In genomic region chr10:39572672-39573051, GRCm38 (mm10) we compare ENCODE assay signal across 8 mouse cellular contexts. TPM values are rescaled to one million over a fixed set of nuclear protein-coding genes. Genes with fewer than 3 reads are reported as not detected.
DNase-seq lines count a peak whose midpoint lies in the region; ATAC-seq and TF ChIP-seq lines count a peak whose summit lies in the region.

No protein-coding gene starts in this region.

- TF ChIP-seq POLR2A in lung, adult 2 months (IDR thresholded peaks at IDR 0.05; ENCODE audit: borderline replicate concordance, extremely low read depth, low read depth, low read length) = no peak
- no peak for TF ChIP-seq POLR2A in myocyte (IDR thresholded peaks at IDR 0.05; ENCODE audit: insufficient read length, low read depth)

- TF ChIP-seq CTCF in lung, adult 2 months (IDR thresholded peaks at IDR 0.05; ENCODE audit: insufficient read depth, low read length) = no peak

- H3K4me1 ChIP-seq in lung, embryonic 15.5 days = peaks cover 20% of the 10 kb centered on the region
- H3K4me1 ChIP-seq in lung, adult 2 months (ENCODE audit: control insufficient read depth, insufficient read depth, low read length) = no peaks in the 10 kb centered on the region
- H3K4me1 ChIP-seq in embryonic facial prominence, embryonic 14.5 days (ENCODE audit: control insufficient read depth, insufficient read depth, low read length) = peaks cover 7% of the 10 kb centered on the region
- peaks cover 24% of the 10 kb centered on the region for H3K4me1 ChIP-seq in hindbrain, embryonic 16.5 days (ENCODE audit: control insufficient read depth, insufficient read depth, low read depth, low read length)

- peak; percentile 33; the same call in 1 of the 2 replicates for ATAC-seq in lung, embryonic 15.5 days (ENCODE audit: borderline replicate concordance, extremely low read depth, low FRiP score, low TSS enrichment)
- peak; percentile 80 for ATAC-seq in embryonic facial prominence, embryonic 14.5 days (ENCODE audit: low read depth)
- peak; percentile 14 for ATAC-seq in hindbrain, embryonic 16.5 days

- H3K79me2 ChIP-seq in myocyte (ENCODE audit: control insufficient read depth, insufficient read depth) = no peaks in the 10 kb centered on the region

- H3ac ChIP-seq in myocyte (ENCODE audit: control insufficient read depth, insufficient read length) = no peak overlapping the region

- no peaks in the 10 kb centered on the region for H3K27me3 ChIP-seq in lung, embryonic 15.5 days
- no peaks in the 10 kb centered on the region for H3K27me3 ChIP-seq in embryonic facial prominence, embryonic 14.5 days (replicated peaks; ENCODE audit: control insufficient read depth, insufficient read depth, low read length)
- H3K27me3 ChIP-seq in hindbrain, embryonic 16.5 days (replicated peaks; ENCODE audit: control insufficient read depth, insufficient read depth, low read length) = no peaks in the 10 kb centered on the region
- no peaks in the 10 kb centered on the region for H3K27me3 ChIP-seq in myocyte (ENCODE audit: control insufficient read depth, insufficient read depth, insufficient read length)

- DNase-seq in lung, adult 2 months = no peak
- DNase-seq in embryonic facial prominence, embryonic 14.5 days (ENCODE audit: low spot score) = no peak
- no peak for DNase-seq in ovary, postnatal 36 days (ENCODE audit: low spot score)
- DNase-seq in embryo, embryonic 10 days (ENCODE audit: low spot score) = no peak
- no peak for DNase-seq in cerebellum, adult 8-10 months

- 46% methylated on average over 6 of the region's 6 CpGs for whole genome bisulfite sequencing in lung, embryonic 15.5 days
- WGBS in lung, adult 2 months = 48% methylated on average over 6 of the region's 6 CpGs
- WGBS in embryonic facial prominence, embryonic 14.5 days = 43% methylated on average over 6 of the region's 6 CpGs
- WGBS in hindbrain, embryonic 16.5 days = 33% methylated on average over 6 of the region's 6 CpGs

- no peak overlapping the region for H3K9ac ChIP-seq in lung, embryonic 15.5 days
- no peak overlapping the region for H3K9ac ChIP-seq in embryonic facial prominence, embryonic 14.5 days (ENCODE audit: low read depth, low read length)
- H3K9ac ChIP-seq in hindbrain, embryonic 16.5 days (ENCODE audit: low read depth, low read length) = no peak overlapping the region

- no peak overlapping the region for H3K4me3 ChIP-seq in lung, embryonic 15.5 days
- no peak overlapping the region for H3K4me3 ChIP-seq in lung, adult 2 months (replicated peaks; ENCODE audit: extremely low read depth, low read depth, low read length)
- no peak overlapping the region for H3K4me3 ChIP-seq in embryonic facial prominence, embryonic 14.5 days (ENCODE audit: low read depth, low read length)
- no peak overlapping the region for H3K4me3 ChIP-seq in hindbrain, embryonic 16.5 days (ENCODE audit: low read length)
- no peak overlapping the region for H3K4me3 ChIP-seq in myocyte

- no peak overlapping the region for H3K4me2 ChIP-seq in lung, embryonic 15.5 days
- no peak overlapping the region for H3K4me2 ChIP-seq in embryonic facial prominence, embryonic 14.5 days (ENCODE audit: low read depth, low read length)
- no peak overlapping the region for H3K4me2 ChIP-seq in hindbrain, embryonic 16.5 days (ENCODE audit: low read length)
- peak overlapping the region; percentile 22 for H3K4me2 ChIP-seq in myocyte (ENCODE audit: low read depth)

- H3K27ac ChIP-seq in lung, embryonic 15.5 days = no peak overlapping the region
- H3K27ac ChIP-seq in embryonic facial prominence, embryonic 14.5 days (replicated peaks; ENCODE audit: low read depth, low read length) = no peak overlapping the region
- peak overlapping the region; percentile 61 for H3K27ac ChIP-seq in hindbrain, embryonic 16.5 days (ENCODE audit: low read depth, low read length)

- no peaks in the 10 kb centered on the region for H3K36me3 ChIP-seq in lung, embryonic 15.5 days
- no peaks in the 10 kb centered on the region for H3K36me3 ChIP-seq in embryonic facial prominence, embryonic 14.5 days (ENCODE audit: control insufficient read depth, insufficient read depth, low read length)
- H3K36me3 ChIP-seq in hindbrain, embryonic 16.5 days (ENCODE audit: control insufficient read depth, insufficient read depth, low read length) = no peaks in the 10 kb centered on the region
- no peaks in the 10 kb centered on the region for H3K36me3 ChIP-seq in myocyte (ENCODE audit: control insufficient read depth, insufficient read depth)

- no peaks in the 10 kb centered on the region for H3K9me3 ChIP-seq in lung, embryonic 15.5 days
- no peaks in the 10 kb centered on the region for H3K9me3 ChIP-seq in embryonic facial prominence, embryonic 14.5 days (ENCODE audit: control insufficient read depth, low read length)
- no peaks in the 10 kb centered on the region for H3K9me3 ChIP-seq in hindbrain, embryonic 16.5 days (ENCODE audit: control insufficient read depth, low read length)

TF ChIP-seq in myocyte, 11 proteins besides CTCF, POLR2A, EP300 and RAD21:
- TF ChIP-seq USF1 (IDR thresholded peaks at IDR 0.05; ENCODE audit: low read depth) (no peak), MYOD1 (IDR thresholded peaks at IDR 0.05; ENCODE audit: control insufficient read depth in 1 of 3, insufficient read length in 2 of 3, low read depth in 2 of 3) (peak in 1 of 3 experiments; percentile 53), CEBPB (IDR thresholded peaks at IDR 0.05; ENCODE audit: insufficient read depth, poor library complexity, severe bottlenecking) (peak; percentile 71)

RNA-seq across cellular contexts. Expression of gene Traf3ip2, which starts 40.1 kb away (rescaled TPM):
- 30.1 and 33.5 TPM in 2 replicates for polyA plus RNA-seq in lung, embryonic 15.5 days (2015; fragmentation: Nextera tagmentation; extraction: Ambion mirVana)
- 20.0 and 23.2 TPM in 2 replicates for polyA plus RNA-seq in lung, adult 2 months (2012; rRNA removed)
- polyA plus RNA-seq in embryonic facial prominence, embryonic 14.5 days (2014; fragmentation: Nextera tagmentation; extraction: Ambion mirVana) = 12.5 and 12.9 TPM in 2 replicates
- polyA plus RNA-seq in hindbrain, embryonic 16.5 days (2015; fragmentation: Nextera tagmentation; extraction: Ambion mirVana) = 6.7 and 8.0 TPM in 2 replicates
- 4.2 TPM for polyA plus RNA-seq in myocyte (2012; fragmentation: generic; extraction: Trizol)

Comparison
In these comparisons a context has a peak if more than half of its experiments do, and no peak if none do; other contexts are left out.
1. ATAC-seq: peak in every context shown above with its lines; median percentile 80 in embryonic facial prominence, embryonic 14.5 days; 33 in lung, embryonic 15.5 days; 14 in hindbrain, embryonic 16.5 days.